Mouse (Mus musculus) heart, embryonic 16.5 days (tissue): ENCODE measurements at regions not wholly inside any gene's neighbourhood (a gene's known extent, or its start where the extent isn't known, plus 50 kb on each side); places are given as distances from the start of the nearest gene placed in this dataset.

ENCODE experiments used
- ATAC-seq: fragments of 200-750 bp; cut with Nextera tagmentation; replicated peaks from 2 replicates; pipeline ENCODE4 v1.8.0; 2017; ENCODE audit warnings: moderate number of reproducible peaks; ENCODE audit not compliant: insufficient read depth, low FRiP score; ENCODE audit errors: extremely low read depth
- H3K27ac ChIP-seq: fragments of 300-500 bp; sonication (generic); 2 replicates; pipeline ENCODE4 v1.5.1; 2014; ENCODE audit warnings: mild to moderate bottlenecking, low read length, control low read depth, moderate library complexity
- H3K27me3 ChIP-seq: fragments of 300-500 bp; sonication (generic); 2 replicates; pipeline ENCODE4 v1.6.1; 2014; ENCODE audit warnings: low read length, mixed read lengths; ENCODE audit not compliant: control insufficient read depth, insufficient read depth
- H3K36me3 ChIP-seq: fragments of 300-500 bp; sonication (generic); 2 replicates; pipeline ENCODE4 v1.6.1; 2014; ENCODE audit not compliant: control insufficient read depth, insufficient read depth
- H3K4me1 ChIP-seq: fragments of 300-500 bp; sonication (generic); 2 replicates; pipeline ENCODE4 v1.6.1; 2014; ENCODE audit warnings: low read length, mixed read lengths; ENCODE audit not compliant: control insufficient read depth, insufficient read depth
- H3K4me2 ChIP-seq: fragments of 300-500 bp; sonication (generic); 2 replicates; pipeline ENCODE4 v1.6.1; 2014; ENCODE audit warnings: low read depth, mild to moderate bottlenecking, control low read depth, low read length
- H3K4me3 ChIP-seq: fragments of 300-500 bp; sonication (generic); 2 replicates; pipeline ENCODE4 v1.5.1; 2014; ENCODE audit warnings: mild to moderate bottlenecking, control low read depth, low read length
- H3K9ac ChIP-seq: fragments of 300-500 bp; sonication (generic); 2 replicates; pipeline ENCODE4 v1.6.1; 2014; ENCODE audit warnings: low read length, control low read depth
- H3K9me3 ChIP-seq: fragments of 300-500 bp; sonication (generic); replicated peaks from 2 replicates; pipeline ENCODE4 v1.6.1; 2016; ENCODE audit warnings: low read length; ENCODE audit not compliant: control insufficient read depth
- WGBS: fragments of 180-500 bp; shearing (Covaris S2); extraction: QIAGEN DNeasy Blood & Tissue Kit; methylation state at CpG from one replicate; pipeline ENCODE4 v1.1.7; 2014; 5-methylcytosine and 5-hydroxymethylcytosine counted together

- no peaks in the 10 kb centered on the region for H3K9me3 ChIP-seq
- peaks cover 4% of the 10 kb centered on the region for H3K4me1 ChIP-seq
- no peaks in the 10 kb centered on the region for H3K36me3 ChIP-seq
- ATAC-seq, result no peak
- no peaks in the 10 kb centered on the region for H3K27me3 ChIP-seq
- H3K4me2 ChIP-seq, result no peak overlapping the region
- no peak overlapping the region for H3K4me3 ChIP-seq
- no peak overlapping the region for H3K27ac ChIP-seq
- H3K9ac ChIP-seq, result no peak overlapping the region
- WGBS, result 74% methylated on average over 6 of the region's 6 CpGs
Measured at GRCm38 (mm10) chr2:170281311-170282008, 133.6 kb upstream of the Zfp217 start.

- Histone ChIP-seq H3K27me3 (no peaks in the 10 kb centered on the region), H3K4me3 (no peak overlapping the region), H3K36me3 (no peaks in the 10 kb centered on the region), H3K4me1 (peaks cover 3% of the 10 kb centered on the region; the same call in 1 of the 2 replicates), H3K27ac (no peak overlapping the region), H3K9me3 (no peaks in the 10 kb centered on the region), H3K9ac (no peak overlapping the region), H3K4me2 (no peak overlapping the region)
- WGBS, result 68% methylated on average over 6 of the region's 6 CpGs
- no peak for ATAC-seq
Measured at GRCm38 (mm10) chr2:170280733-170281132, 132.8 kb upstream of the Zfp217 start.

GRCm38 (mm10) chr2:170277896-170278295 lies 130.0 kb upstream of the Zfp217 start:
- 28% methylated on average over 8 of the region's 8 CpGs for WGBS
- peak; percentile 55; the same call in 1 of the 2 replicates for ATAC-seq
- Histone ChIP-seq H3K27me3 (no peaks in the 10 kb centered on the region), H3K36me3 (no peaks in the 10 kb centered on the region), H3K4me2 (no peak overlapping the region), H3K27ac (no peak overlapping the region), H3K9ac (no peak overlapping the region), H3K9me3 (no peaks in the 10 kb centered on the region), H3K4me1 (peaks cover 3% of the 10 kb centered on the region; the same call in 1 of the 2 replicates), H3K4me3 (no peak overlapping the region)

GRCm38 (mm10) chr2:170277182-170277767 lies 129.4 kb upstream of the Zfp217 start:
- H3K27ac ChIP-seq, result no peak overlapping the region
- no peak overlapping the region for H3K4me3 ChIP-seq
- 74% methylated on average over 18 of the region's 18 CpGs for WGBS
- no peak overlapping the region for H3K9ac ChIP-seq
- H3K36me3 ChIP-seq, result no peaks in the 10 kb centered on the region
- peaks cover 3% of the 10 kb centered on the region; the same call in 1 of the 2 replicates for H3K4me1 ChIP-seq
- H3K27me3 ChIP-seq, result no peaks in the 10 kb centered on the region
- H3K4me2 ChIP-seq, result no peak overlapping the region
- H3K9me3 ChIP-seq, result no peaks in the 10 kb centered on the region
- ATAC-seq, result no peak

GRCm38 (mm10) chr2:170275687-170276086 lies 127.8 kb upstream of the Zfp217 start:
- Histone ChIP-seq H3K4me1 (peaks cover 3% of the 10 kb centered on the region; the same call in 1 of the 2 replicates), H3K9ac (no peak overlapping the region), H3K9me3 (no peaks in the 10 kb centered on the region), H3K27ac (no peak overlapping the region), H3K36me3 (no peaks in the 10 kb centered on the region), H3K27me3 (no peaks in the 10 kb centered on the region), H3K4me2 (no peak overlapping the region), H3K4me3 (no peak overlapping the region)
- WGBS, result 68% methylated on average over 4 of the region's 4 CpGs
- ATAC-seq, result no peak

GRCm38 (mm10) chr2:170269926-170270577 lies 122.1 kb upstream of the Zfp217 start:
- Histone ChIP-seq H3K4me3 (no peak overlapping the region), H3K4me1 (peaks cover 15% of the 10 kb centered on the region), H3K27me3 (no peaks in the 10 kb centered on the region), H3K36me3 (no peaks in the 10 kb centered on the region), H3K9ac (no peak overlapping the region), H3K9me3 (no peaks in the 10 kb centered on the region), H3K4me2 (no peak overlapping the region), H3K27ac (no peak overlapping the region)
- WGBS, result 63% methylated on average over 11 of the region's 11 CpGs
- no peak for ATAC-seq

GRCm38 (mm10) chr2:170268080-170268479 lies 120.2 kb upstream of the Zfp217 start:
- H3K4me2 ChIP-seq, result no peak overlapping the region
- ATAC-seq, result no peak
- H3K9me3 ChIP-seq, result no peaks in the 10 kb centered on the region
- H3K27me3 ChIP-seq, result no peaks in the 10 kb centered on the region
- WGBS, result 30% methylated on average over 8 of the region's 8 CpGs
- peak overlapping the region; percentile 80 for H3K27ac ChIP-seq
- H3K4me1 ChIP-seq, result peaks cover 17% of the 10 kb centered on the region
- H3K36me3 ChIP-seq, result no peaks in the 10 kb centered on the region
- no peak overlapping the region for H3K9ac ChIP-seq
- H3K4me3 ChIP-seq, result no peak overlapping the region

- WGBS, result 20% methylated on average over 12 of the region's 12 CpGs
- H3K36me3 ChIP-seq, result no peaks in the 10 kb centered on the region
- peak overlapping the region; percentile 64 for H3K9ac ChIP-seq
- H3K9me3 ChIP-seq, result no peaks in the 10 kb centered on the region
- H3K27me3 ChIP-seq, result no peaks in the 10 kb centered on the region
- no peak for ATAC-seq
- peaks cover 17% of the 10 kb centered on the region for H3K4me1 ChIP-seq
- H3K4me3 ChIP-seq, result peak overlapping the region; percentile 39
- peak overlapping the region; percentile 80 for H3K27ac ChIP-seq
- peak overlapping the region; percentile 67 for H3K4me2 ChIP-seq
Measured at GRCm38 (mm10) chr2:170267152-170267551, 119.2 kb upstream of the Zfp217 start.
